Mouse (Mus musculus) testis, adult 2 months (tissue): ENCODE data around the gene Magi1. TPM values are rescaled to one million over a fixed set of nuclear protein-coding genes. Genes with fewer than 3 reads are reported as not detected.

ENCODE experiments used
- H3K27ac ChIP-seq: fragments of 200-500 bp; 2 replicates; pipeline ENCODE4 v1.5.1; 2012; ENCODE audit warnings: low read depth, low read length; ENCODE audit not compliant: control insufficient read depth, insufficient read depth
- H3K27me3 ChIP-seq: fragments of 200-500 bp; 2 replicates; pipeline ENCODE4 v1.6.1; 2012; ENCODE audit warnings: mild to moderate bottlenecking, low read length, moderate library complexity; ENCODE audit not compliant: control insufficient read depth, insufficient read depth
- H3K36me3 ChIP-seq: fragments of 200-500 bp; 2 replicates; pipeline ENCODE4 v1.6.1; 2012; ENCODE audit warnings: mild to moderate bottlenecking, low read length; ENCODE audit not compliant: control insufficient read depth, insufficient read depth
- H3K4me1 ChIP-seq: fragments of 200-500 bp; 2 replicates; pipeline ENCODE4 v1.6.1; 2012; ENCODE audit warnings: low read length; ENCODE audit not compliant: control insufficient read depth, insufficient read depth
- H3K4me3 ChIP-seq: fragments of 200-500 bp; 2 replicates; pipeline ENCODE4 v1.5.1; 2012; ENCODE audit warnings: low read depth, mild to moderate bottlenecking, low read length, moderate library complexity, mixed read lengths; ENCODE audit not compliant: control insufficient read depth
- CTCF ChIP-seq: fragments of 200-500 bp; IDR thresholded peaks from 2 replicates; pipeline ENCODE4 v1.5.1; 2012; ENCODE audit warnings: low read depth, mild to moderate bottlenecking, inconsistent platforms, low read length, moderate library complexity; ENCODE audit not compliant: control insufficient read depth, insufficient read depth, insufficient replicate concordance
- POLR2A ChIP-seq: fragments of 200-500 bp; IDR thresholded peaks from 2 replicates; pipeline ENCODE4 v1.6.1; 2012; ENCODE audit warnings: low read depth, mild to moderate bottlenecking, inconsistent platforms, low read length, moderate library complexity; ENCODE audit not compliant: control insufficient read depth
- polyA plus RNA-seq: library from polyadenylated mRNA; depleted of rRNA; stranded (reverse); fragments of >200 nt; gene quantifications from 2 replicates; pipeline ENCODE4 v1.2.3, GENCODE M21; 2012

Magi1 gene
- polyA plus RNA-seq, 1 experiment, result 11.1 TPM

DNA sequence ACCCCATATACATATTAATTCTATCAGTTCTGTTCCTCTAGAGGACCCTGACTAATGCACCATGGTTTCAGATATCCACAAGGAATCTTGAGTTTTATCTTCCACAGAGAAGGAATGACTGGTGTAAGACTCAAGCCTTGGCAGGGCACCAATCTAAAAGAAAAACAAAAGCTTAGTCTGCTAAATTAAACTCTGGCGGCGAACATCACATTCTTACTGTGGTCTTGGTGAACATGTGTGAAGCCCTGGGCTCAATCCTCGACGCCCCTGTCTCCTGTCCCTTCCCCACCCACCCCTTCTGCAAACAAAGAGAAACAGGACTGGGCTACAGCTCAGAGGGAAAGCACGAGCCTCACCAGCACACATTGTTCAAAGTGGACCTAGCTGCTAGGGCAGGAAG is 182.5 kb downstream of the Magi1 start:
- H3K4me1 ChIP-seq, result no peaks in the 10 kb centered on the region
- no peak overlapping the region for H3K4me3 ChIP-seq
- TF ChIP-seq CTCF (no peak), POLR2A (no peak)
- no peaks in the 10 kb centered on the region for H3K36me3 ChIP-seq
- no peaks in the 10 kb centered on the region for H3K27me3 ChIP-seq
- no peak overlapping the region for H3K27ac ChIP-seq

GRCm38 (mm10) chr6:94094924-94095685 is 188.6 kb downstream of the Magi1 start:
- H3K27me3 ChIP-seq, result no peaks in the 10 kb centered on the region
- TF ChIP-seq POLR2A (no peak), CTCF (no peak)
- H3K4me3 ChIP-seq, result no peak overlapping the region
- no peaks in the 10 kb centered on the region for H3K4me1 ChIP-seq
- no peak overlapping the region for H3K27ac ChIP-seq
- no peaks in the 10 kb centered on the region for H3K36me3 ChIP-seq

GRCm38 (mm10) chr6:94092969-94093597 is 190.6 kb downstream of the Magi1 start:
- TF ChIP-seq CTCF (no peak), POLR2A (no peak)
- no peak overlapping the region for H3K4me3 ChIP-seq
- no peak overlapping the region for H3K27ac ChIP-seq
- no peaks in the 10 kb centered on the region for H3K4me1 ChIP-seq
- H3K27me3 ChIP-seq, result no peaks in the 10 kb centered on the region
- no peaks in the 10 kb centered on the region for H3K36me3 ChIP-seq

- no peaks in the 10 kb centered on the region for H3K36me3 ChIP-seq
- TF ChIP-seq CTCF (no peak), POLR2A (no peak)
- no peak overlapping the region for H3K27ac ChIP-seq
- H3K4me3 ChIP-seq, result no peak overlapping the region
- no peaks in the 10 kb centered on the region for H3K27me3 ChIP-seq
- no peaks in the 10 kb centered on the region for H3K4me1 ChIP-seq
These were observed 191.2 kb downstream of the Magi1 start for GRCm38 (mm10) chr6:94092500-94092899.

DNA sequence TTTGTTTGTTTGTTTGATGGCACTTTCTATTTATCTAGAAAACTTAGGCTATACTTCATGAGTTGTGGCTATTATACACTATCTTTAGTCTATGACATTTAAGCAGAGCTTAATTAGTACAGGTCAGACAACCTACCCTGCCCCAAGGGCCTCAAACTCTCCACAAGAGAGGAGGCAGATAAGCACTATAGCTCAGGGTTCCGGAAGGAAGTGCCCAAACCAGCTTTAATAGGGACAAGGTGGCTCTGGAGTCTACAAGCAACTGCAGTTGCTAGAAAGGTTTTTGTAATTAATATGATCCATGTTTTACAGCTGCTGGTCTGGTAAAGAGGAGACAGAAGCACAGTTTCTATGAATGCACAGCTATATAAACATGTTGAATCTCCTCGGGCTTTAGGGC is 196.9 kb downstream of the Magi1 start:
- Histone ChIP-seq H3K36me3 (no peaks in the 10 kb centered on the region), H3K27me3 (no peaks in the 10 kb centered on the region), H3K4me1 (no peaks in the 10 kb centered on the region), H3K4me3 (no peak overlapping the region), H3K27ac (no peak overlapping the region)
- TF ChIP-seq POLR2A (no peak), CTCF (no peak)

GRCm38 (mm10) chr6:94084752-94085151 is 199.0 kb downstream of the Magi1 start:
- H3K4me3 ChIP-seq, result no peak overlapping the region
- H3K4me1 ChIP-seq, result no peaks in the 10 kb centered on the region
- no peaks in the 10 kb centered on the region for H3K27me3 ChIP-seq
- no peak overlapping the region for H3K27ac ChIP-seq
- H3K36me3 ChIP-seq, result no peaks in the 10 kb centered on the region
- TF ChIP-seq CTCF (no peak), POLR2A (no peak)

DNA sequence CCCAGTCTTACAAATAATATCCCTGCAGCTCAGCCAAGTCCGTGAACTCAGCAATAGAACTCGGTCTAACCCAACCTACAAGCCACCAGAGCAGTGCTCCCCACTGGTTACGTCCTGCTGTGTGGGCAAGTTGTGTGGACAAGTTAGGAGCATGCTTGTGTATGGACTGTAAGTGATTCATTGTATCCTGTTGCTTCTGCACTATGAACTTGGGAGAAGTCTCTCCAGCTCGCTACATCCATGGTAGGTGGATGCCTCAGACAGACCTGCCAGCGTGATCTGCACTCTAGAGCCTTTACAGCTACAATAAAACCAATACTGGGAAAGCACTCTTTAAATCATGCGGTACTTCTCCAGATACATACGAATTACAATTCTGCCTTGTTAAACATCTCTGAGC is 200.3 kb downstream of the Magi1 start:
- Histone ChIP-seq H3K4me3 (no peak overlapping the region), H3K27ac (no peak overlapping the region), H3K27me3 (no peaks in the 10 kb centered on the region), H3K36me3 (no peaks in the 10 kb centered on the region), H3K4me1 (no peaks in the 10 kb centered on the region)
- TF ChIP-seq CTCF (no peak), POLR2A (no peak)
